In the genomic region with DNA sequence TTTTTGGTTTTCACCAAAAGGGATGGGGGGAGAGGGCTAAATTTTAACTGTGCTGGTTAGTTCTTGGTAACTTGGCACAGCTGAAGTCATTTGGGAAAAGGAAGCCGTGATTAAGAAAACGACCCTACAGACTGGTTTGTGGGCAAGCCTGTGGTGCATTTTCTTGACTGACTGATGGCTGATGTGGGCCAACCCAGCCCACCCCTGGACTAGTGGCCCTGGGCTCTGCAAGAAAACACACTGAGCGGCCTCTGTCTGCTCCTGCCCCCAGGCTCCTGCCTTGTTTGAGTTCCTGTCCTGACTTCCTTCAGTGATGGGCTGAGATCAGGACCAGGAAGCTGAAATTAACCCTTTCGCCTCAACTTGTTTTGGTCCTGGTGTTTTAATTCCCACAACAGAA, we compare ENCODE assay signal across 24 mouse cellular contexts.
A peak's percentile ranks its signal among the peaks of the same experiment; 100 is the strongest.
DNase-seq lines count a peak whose midpoint lies in the region; ATAC-seq lines count a peak whose summit lies in the region.
"Had no signal": no experiment of that assay in that cellular context is flagged by ENCODE, and none has a peak within 500 bp of the region (broad histone marks: within the 10 kb centered on the region; RNA-seq: fewer than 3 reads in every experiment).

No protein-coding gene starts in this region.

- H3K36me3 ChIP-seq in heart, embryonic 10.5 days, result peaks cover 26% of the 10 kb centered on the region
- H3K36me3 ChIP-seq in heart, embryonic 11.5 days (ENCODE audit: control insufficient read depth, insufficient read depth, low read length), result peaks cover 4% of the 10 kb centered on the region; the same call in 1 of the 2 replicates

- H3K27ac ChIP-seq in heart, embryonic 10.5 days, result peak overlapping the region; percentile 17; the same call in 1 of the 2 replicates
- H3K27ac ChIP-seq in heart, embryonic 11.5 days (ENCODE audit: low read depth, low read length), result no peak overlapping the region
- H3K27ac ChIP-seq: forebrain, embryonic 10.5 days; forebrain, embryonic 13.5 days; hindbrain, embryonic 10.5 days; hindbrain, embryonic 14.5 days; hindbrain, postnatal 0 days had no signal

- H3K9ac ChIP-seq in heart, embryonic 11.5 days (ENCODE audit: low read depth, low read length), result no peak overlapping the region
- H3K9ac ChIP-seq: forebrain, embryonic 13.5 days; hindbrain, embryonic 14.5 days had no signal

- no peak overlapping the region for H3K4me3 ChIP-seq in heart, embryonic 10.5 days
- H3K4me3 ChIP-seq in heart, embryonic 11.5 days (ENCODE audit: low read depth, low read length), result no peak overlapping the region
- H3K4me3 ChIP-seq: forebrain, embryonic 10.5 days; forebrain, embryonic 13.5 days; hindbrain, embryonic 10.5 days had no signal

- H3K27me3 ChIP-seq in heart, embryonic 10.5 days (ENCODE audit: insufficient read depth, poor library complexity, severe bottlenecking), result no peaks in the 10 kb centered on the region
- no peaks in the 10 kb centered on the region for H3K27me3 ChIP-seq in heart, embryonic 11.5 days (ENCODE audit: control insufficient read depth, insufficient read depth, low read length)
- H3K27me3 ChIP-seq: forebrain, embryonic 13.5 days had no signal

- H3K4me1 ChIP-seq in heart, embryonic 10.5 days, result peaks cover 21% of the 10 kb centered on the region; the same call in 1 of the 2 replicates
- peaks cover 3% of the 10 kb centered on the region for H3K4me1 ChIP-seq in heart, embryonic 11.5 days (ENCODE audit: control insufficient read depth, insufficient read depth, low read length)
- H3K4me1 ChIP-seq: forebrain, embryonic 13.5 days had no signal

- no peak for DNase-seq in heart, embryonic 10.5 days (ENCODE audit: low spot score)
- peak; percentile 16 for DNase-seq in testis, postnatal 10 days (ENCODE audit: low spot score)
- DNase-seq in testis, postnatal 14 days (ENCODE audit: low spot score), result no peak
- no peak for DNase-seq in left cerebral cortex, adult 8-10 months (ENCODE audit: low spot score in 2 of 2)
- no peak for DNase-seq in thymus, adult 18-20 months
- DNase-seq: adrenal gland, adult 2 months; adrenal gland, postnatal 14 days; cerebellum, adult 11 months; cerebellum, adult 2 months; cerebellum, adult 9-11 months; cerebellum, postnatal 25 days; embryo, embryonic 11 days; gastrocnemius, postnatal 10 days; heart, adult 18-20 months had no signal

- 68% methylated on average over 4 of the region's 4 CpGs for WGBS in heart, embryonic 10.5 days
- WGBS in heart, embryonic 11.5 days (ENCODE audit: insufficient replicate concordance), result 64% methylated on average over 4 of the region's 4 CpGs

- H3K4me2 ChIP-seq in heart, embryonic 11.5 days, result no peak overlapping the region
- H3K4me2 ChIP-seq: forebrain, embryonic 13.5 days; hindbrain, embryonic 14.5 days had no signal

- H3K9me3 ChIP-seq in heart, embryonic 10.5 days, result no peaks in the 10 kb centered on the region
- H3K9me3 ChIP-seq in heart, embryonic 11.5 days (replicated peaks; ENCODE audit: control insufficient read depth, low read length), result no peaks in the 10 kb centered on the region
- H3K9me3 ChIP-seq: forebrain, embryonic 10.5 days; forebrain, embryonic 13.5 days; hindbrain, embryonic 10.5 days had no signal

- no peak for ATAC-seq in heart, embryonic 11.5 days (replicated peaks; ENCODE audit: insufficient number of reproducible peaks, low FRiP score, low TSS enrichment)
- peak; percentile 22 for ATAC-seq in granulocyte monocyte progenitor cell, adult 5-6 weeks (replicated peaks; ENCODE audit: poor library complexity, severe bottlenecking)
- ATAC-seq: CD4-positive, CD25-positive, alpha-beta regulatory T cell, adult 4 months; forebrain, embryonic 13.5 days; forebrain, embryonic 16.5 days; hindbrain, postnatal 0 days; inflammation-experienced regulatory T-cells, adult 6 months had no signal
